Mouse (Mus musculus): ENCODE data around the gene Wdr34. TPM values are rescaled to one million over a fixed set of nuclear protein-coding genes. Genes with fewer than 3 reads are reported as not detected.

Gene Wdr34
- polyA plus RNA-seq, 1 experiment = 71.2 TPM

DNA sequence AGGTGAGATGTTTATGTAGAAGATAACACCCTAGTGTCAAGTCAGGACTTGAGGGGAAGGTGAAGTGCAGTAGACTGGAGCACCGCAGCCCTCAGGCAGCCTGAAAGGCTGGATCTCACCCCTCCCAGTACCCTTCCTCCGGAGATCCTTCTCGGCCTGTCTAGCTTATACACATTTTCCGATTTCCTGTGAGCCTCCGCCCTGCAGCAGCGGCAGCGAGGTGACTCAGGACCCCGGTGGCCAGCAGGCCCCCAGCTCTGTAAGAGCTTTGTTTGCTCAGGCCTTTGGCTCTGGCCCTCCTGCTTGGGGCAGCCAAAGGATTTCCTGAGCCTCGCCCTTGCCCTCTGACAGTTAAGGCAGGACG is 29.6 kb upstream of the Wdr34 start:
- no peak for DNase-seq (ENCODE audit: low read depth)
- no peak for TF ChIP-seq CTCF (IDR thresholded peaks at IDR 0.05; ENCODE audit: borderline replicate concordance, extremely low read depth, insufficient read depth, insufficient read length)
- TF ChIP-seq POLR2A (IDR thresholded peaks at IDR 0.05; ENCODE audit: borderline replicate concordance, extremely low read depth, insufficient read depth, insufficient read length, poor library complexity, severe bottlenecking) = no peak

DNA sequence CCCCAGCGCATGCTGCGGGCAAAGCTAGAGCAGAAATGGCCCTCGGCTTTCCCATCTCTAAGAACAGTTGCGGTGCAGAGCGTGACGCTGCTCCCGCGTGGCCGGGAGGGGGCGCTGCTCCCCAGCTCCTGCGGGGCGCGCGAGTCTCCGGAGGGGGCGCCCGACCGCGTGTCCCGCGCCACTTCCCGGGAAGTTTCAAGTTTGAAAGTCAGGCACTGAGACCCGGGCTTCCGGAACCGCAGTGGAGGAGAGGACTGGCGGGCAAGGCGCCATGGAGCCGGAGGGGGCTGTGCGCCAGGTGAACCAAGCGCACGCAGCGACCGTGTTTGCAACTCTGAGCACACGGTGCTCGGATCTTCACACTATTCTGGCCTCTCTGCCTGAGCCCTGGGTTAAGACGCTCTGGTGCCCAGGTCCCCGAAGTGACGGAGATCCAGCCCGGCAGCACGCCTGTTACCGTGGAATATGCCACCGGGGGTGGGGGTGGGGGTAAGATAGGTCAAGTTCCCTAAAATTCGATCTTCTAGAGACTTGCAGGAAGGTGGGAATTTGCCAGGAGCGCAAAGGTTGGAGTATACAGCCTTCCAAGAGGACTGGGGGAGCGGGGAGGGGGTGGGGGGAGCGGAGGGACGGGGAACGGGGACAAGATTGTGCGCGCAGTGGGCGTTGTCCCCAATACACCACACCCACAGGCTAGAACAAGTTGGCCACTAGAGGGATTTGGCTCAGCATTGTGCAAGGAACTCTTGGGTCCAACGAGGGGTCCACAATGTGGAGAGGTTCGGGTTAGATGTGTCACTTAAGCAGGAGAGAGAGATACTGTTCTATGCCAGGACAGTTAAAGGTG is 29.0 kb upstream of the Wdr34 start, which contains the start of gene Pkn3:
Pkn3 (plus strand) TSS at position 183 of the 847 bp plus-strand sequence.
- peak; percentile 99 for TF ChIP-seq CTCF (IDR thresholded peaks at IDR 0.05; ENCODE audit: borderline replicate concordance, extremely low read depth, insufficient read depth, insufficient read length)
- TF ChIP-seq POLR2A (IDR thresholded peaks at IDR 0.05; ENCODE audit: borderline replicate concordance, extremely low read depth, insufficient read depth, insufficient read length, poor library complexity, severe bottlenecking) = no peak

DNA sequence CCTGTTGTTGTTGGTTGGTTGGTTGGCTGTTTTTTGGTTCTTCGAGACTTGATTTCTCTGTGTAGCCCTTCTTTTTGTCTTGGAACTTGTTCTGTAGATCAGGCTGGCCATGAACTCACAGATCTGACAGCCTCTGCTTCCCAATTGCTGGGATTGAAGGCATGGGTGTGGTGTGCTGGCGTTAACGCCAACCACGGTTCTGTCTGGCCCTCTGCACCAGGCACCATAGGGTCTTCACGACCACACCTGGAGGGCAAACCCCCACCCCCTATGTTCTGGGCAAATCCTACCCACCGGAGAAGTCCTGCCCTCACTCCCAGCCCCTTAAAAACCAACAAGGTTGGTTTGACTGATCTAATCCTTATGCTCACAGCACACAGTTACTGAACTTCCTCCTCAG is 28.3 kb upstream of the Wdr34 start:
- DNase-seq (ENCODE audit: low read depth) = no peak
- TF ChIP-seq CTCF (IDR thresholded peaks at IDR 0.05; ENCODE audit: borderline replicate concordance, extremely low read depth, insufficient read depth, insufficient read length) = no peak
- TF ChIP-seq POLR2A (IDR thresholded peaks at IDR 0.05; ENCODE audit: borderline replicate concordance, extremely low read depth, insufficient read depth, insufficient read length, poor library complexity, severe bottlenecking) = no peak

More for the DNA sequence above, 29.0 kb upstream of the Wdr34 start, which contains the start of gene Pkn3:
- peak; percentile 91 for DNase-seq (ENCODE audit: low read depth)

DNA sequence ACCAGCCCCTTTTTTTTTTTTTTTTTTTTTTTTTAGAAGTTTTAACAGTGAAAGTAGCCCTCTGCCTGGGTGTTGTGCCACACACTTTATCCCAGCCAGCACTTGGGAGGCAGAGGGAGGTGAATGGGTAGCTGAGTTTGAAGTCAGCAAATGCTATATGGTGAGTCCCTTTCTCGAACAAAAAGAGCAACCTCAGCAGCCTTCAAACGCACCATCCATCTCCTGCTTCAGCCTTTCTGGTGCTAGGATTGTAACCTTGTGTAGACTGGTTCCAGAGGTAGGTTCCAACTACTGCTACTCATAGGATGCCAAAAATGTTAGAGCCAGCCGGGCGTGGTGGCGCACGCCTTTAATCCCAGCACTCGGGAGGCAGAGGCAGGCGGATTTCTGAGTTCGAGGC is 27.8 kb upstream of the Wdr34 start:
- no peak for DNase-seq (ENCODE audit: low read depth)
- no peak for TF ChIP-seq POLR2A (IDR thresholded peaks at IDR 0.05; ENCODE audit: borderline replicate concordance, extremely low read depth, insufficient read depth, insufficient read length, poor library complexity, severe bottlenecking)
- no peak for TF ChIP-seq CTCF (IDR thresholded peaks at IDR 0.05; ENCODE audit: borderline replicate concordance, extremely low read depth, insufficient read depth, insufficient read length)

DNA sequence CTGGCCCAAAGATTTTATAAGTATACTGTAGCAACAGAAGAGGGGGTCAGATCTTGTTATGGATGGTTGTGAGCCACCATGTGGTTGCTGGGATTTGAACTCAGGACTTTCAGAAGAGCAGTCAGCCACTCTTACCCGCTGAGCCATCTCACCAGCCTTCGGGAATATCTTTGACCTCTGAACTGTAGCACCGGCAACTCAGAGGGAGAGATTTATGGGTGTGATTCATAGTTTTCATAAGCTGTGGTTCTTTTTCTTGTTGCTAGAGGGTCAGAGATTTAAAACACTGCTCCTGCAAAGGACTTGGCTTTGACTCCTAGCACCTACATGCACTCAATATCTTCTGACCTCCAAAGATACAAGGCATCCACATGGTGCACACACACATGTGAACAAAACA is 26.9 kb upstream of the Wdr34 start:
- no peak for DNase-seq (ENCODE audit: low read depth)
- no peak for TF ChIP-seq POLR2A (IDR thresholded peaks at IDR 0.05; ENCODE audit: borderline replicate concordance, extremely low read depth, insufficient read depth, insufficient read length, poor library complexity, severe bottlenecking)
- TF ChIP-seq CTCF (IDR thresholded peaks at IDR 0.05; ENCODE audit: borderline replicate concordance, extremely low read depth, insufficient read depth, insufficient read length) = no peak

DNA sequence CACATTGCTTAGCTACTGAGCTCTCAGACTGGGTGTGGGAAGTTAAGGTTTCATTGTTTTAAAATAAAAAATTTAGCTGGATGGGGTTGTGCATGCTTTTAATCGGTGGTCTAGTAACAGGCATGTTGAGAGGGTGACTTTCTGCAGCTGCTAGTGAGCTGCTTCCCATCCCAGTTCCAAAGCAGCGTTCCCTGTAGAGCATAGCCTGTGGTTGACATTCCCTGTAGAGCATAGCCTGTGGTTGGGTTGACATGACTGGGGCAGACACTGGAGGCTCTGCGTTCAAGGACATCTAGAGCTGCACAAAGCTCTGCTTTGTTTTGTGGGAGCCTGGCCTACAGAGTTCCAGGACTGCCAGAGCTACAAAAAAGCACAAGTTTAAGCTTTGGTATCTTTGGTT is 24.6 kb upstream of the Wdr34 start:
- TF ChIP-seq CTCF (IDR thresholded peaks at IDR 0.05; ENCODE audit: borderline replicate concordance, extremely low read depth, insufficient read depth, insufficient read length) (no peak), POLR2A (IDR thresholded peaks at IDR 0.05; ENCODE audit: borderline replicate concordance, extremely low read depth, insufficient read depth, insufficient read length, poor library complexity, severe bottlenecking) (no peak)
- no peak for DNase-seq (ENCODE audit: low read depth)

DNA sequence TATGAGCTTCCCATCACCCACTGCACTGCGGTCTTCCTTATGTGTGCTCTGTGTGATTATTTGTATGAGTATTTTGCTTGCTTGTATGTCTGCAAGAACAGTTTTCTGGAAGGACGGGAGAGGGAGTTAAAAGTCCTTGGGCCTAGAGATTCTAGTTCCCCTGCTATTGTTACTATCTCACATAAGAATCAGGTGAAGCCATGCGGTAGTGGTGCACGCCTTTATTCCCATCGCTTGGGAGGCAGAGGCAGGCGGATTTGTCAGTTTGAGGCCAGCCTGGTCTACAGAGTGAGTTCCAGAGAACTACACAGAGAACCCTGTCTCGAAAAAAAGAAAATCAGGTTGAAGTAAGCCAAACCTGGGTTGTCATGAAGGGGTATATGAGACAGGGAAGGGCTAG is 24.2 kb upstream of the Wdr34 start:
- DNase-seq (ENCODE audit: low read depth) = no peak
- TF ChIP-seq POLR2A (IDR thresholded peaks at IDR 0.05; ENCODE audit: borderline replicate concordance, extremely low read depth, insufficient read depth, insufficient read length, poor library complexity, severe bottlenecking) (no peak), CTCF (IDR thresholded peaks at IDR 0.05; ENCODE audit: borderline replicate concordance, extremely low read depth, insufficient read depth, insufficient read length) (no peak)

DNA sequence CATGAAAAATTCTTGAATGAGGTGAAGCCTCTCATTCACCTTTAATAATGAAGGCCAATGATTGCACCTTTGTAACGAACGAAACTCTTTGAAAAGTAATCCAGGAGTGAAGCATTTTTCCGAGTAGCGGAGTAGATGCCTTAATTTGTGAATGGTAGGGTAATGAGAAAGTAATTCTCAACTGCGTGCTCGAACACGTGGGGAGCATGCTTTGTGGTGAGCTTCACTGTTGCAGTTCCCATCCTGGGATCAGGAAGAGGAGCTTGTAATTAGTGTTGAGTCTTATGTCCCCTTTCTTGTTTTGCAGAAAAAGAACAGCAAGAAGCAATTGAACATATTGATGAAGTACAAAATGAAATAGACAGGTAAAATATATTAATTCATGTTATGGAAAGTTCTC is 19.3 kb upstream of the Wdr34 start:
- DNase-seq (ENCODE audit: low read depth) = no peak
- TF ChIP-seq CTCF (IDR thresholded peaks at IDR 0.05; ENCODE audit: borderline replicate concordance, extremely low read depth, insufficient read depth, insufficient read length) (no peak), POLR2A (IDR thresholded peaks at IDR 0.05; ENCODE audit: borderline replicate concordance, extremely low read depth, insufficient read depth, insufficient read length, poor library complexity, severe bottlenecking) (no peak)

DNA sequence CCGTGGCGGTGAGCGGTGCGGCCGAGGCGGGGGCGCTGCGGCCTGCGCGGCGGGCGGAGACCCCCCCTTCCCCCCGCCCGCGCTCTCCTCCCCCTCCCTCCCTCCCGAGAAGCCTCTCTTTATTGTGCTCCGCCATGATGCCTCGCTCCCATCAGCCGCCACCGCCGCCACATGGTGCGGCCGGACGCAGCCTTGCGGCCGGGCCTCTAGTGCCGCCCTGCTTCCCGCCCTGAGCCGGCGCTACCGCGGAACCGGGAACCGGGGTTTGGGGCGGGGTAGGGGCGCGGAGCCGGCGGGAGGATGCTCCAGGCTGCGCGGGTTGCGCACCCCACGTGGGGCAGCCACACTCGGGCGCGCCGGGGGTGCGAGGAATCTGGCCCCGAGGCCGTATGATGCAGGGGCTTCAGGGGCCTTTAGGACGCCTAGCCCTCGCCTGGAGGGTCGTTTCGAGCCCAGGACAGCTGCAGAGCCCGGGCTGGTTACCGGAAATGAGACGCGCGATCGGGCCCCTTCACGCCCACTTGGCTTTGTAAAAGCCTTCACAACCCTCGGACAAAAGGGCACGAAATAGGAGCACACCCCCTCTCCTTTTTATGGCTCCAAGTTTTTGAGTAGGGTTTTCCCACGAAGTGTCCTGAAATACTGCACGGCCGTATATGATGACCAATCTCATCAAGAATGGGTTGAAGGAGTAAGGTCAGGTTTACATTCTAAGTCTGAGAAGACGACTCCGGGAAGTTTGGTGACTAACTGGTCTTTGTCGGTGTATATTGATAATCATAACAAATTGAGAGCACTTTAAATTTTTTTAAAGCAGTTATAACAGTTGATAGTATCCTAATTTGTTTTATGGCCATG is 18.6 kb upstream of the Wdr34 start:
- no peak for TF ChIP-seq CTCF (IDR thresholded peaks at IDR 0.05; ENCODE audit: borderline replicate concordance, extremely low read depth, insufficient read depth, insufficient read length)
- no peak; the same call in 1 of the 2 replicates for TF ChIP-seq POLR2A (IDR thresholded peaks at IDR 0.05; ENCODE audit: borderline replicate concordance, extremely low read depth, insufficient read depth, insufficient read length, poor library complexity, severe bottlenecking)
- DNase-seq (ENCODE audit: low read depth) = peak; percentile 63

DNA sequence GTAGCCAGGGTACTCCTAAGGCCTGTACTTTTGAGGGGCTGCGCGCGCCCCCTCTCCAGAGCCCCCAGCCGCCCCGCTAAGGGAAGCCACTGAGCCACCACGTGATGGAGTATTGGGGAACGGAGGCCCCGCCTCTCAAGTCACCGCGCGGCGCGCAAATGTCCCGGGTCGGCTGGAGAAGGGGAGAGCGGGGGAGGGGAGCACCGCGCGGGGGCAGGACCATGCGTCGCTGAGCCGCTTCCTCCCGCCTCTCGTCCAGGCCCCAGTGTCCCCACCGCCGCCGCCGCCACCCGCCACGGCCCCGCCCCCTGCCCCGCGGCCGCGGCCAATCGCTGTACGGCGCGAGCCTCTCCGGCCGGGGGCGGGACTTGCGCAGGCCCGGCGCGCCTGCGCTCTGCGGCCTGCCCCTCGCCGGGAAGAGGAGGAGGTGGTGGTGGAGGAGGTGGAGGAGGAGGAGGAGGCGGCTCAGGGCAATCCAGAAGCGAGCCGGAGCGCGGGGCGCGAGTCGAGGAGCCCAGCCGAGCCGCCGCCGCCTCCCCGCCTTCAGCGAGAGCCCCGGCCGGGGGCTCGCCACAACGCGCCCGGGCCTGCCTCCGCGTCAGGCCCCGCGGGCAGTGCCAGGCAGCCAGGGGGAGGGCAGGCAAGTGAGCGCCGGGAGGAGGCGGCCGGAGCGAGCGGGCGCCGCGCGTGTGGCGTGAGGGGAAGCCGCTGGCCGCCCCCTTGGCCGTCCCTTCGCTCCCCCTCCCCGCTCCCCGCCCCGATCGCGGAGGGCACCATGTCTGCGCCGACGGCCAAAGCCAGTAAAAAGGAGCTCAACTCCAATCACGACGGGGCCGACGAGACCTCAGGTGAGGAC is 17.6 kb upstream of the Wdr34 start:
- DNase-seq (ENCODE audit: low read depth) = peak; percentile 99
- TF ChIP-seq CTCF (IDR thresholded peaks at IDR 0.05; ENCODE audit: borderline replicate concordance, extremely low read depth, insufficient read depth, insufficient read length) (no peak), POLR2A (IDR thresholded peaks at IDR 0.05; ENCODE audit: borderline replicate concordance, extremely low read depth, insufficient read depth, insufficient read length, poor library complexity, severe bottlenecking) (peak; percentile 88)
